In genomic region chr3:159034806-159035205, GRCm38 (mm10) we compare ENCODE assay signal across 25 mouse cellular contexts.
DNase-seq lines count a peak whose midpoint lies in the region; ATAC-seq lines count a peak whose summit lies in the region.
"Had no signal": no experiment of that assay in that cellular context is flagged by ENCODE, and none has a peak within 500 bp of the region (broad histone marks: within the 10 kb centered on the region; RNA-seq: fewer than 3 reads in every experiment).

No protein-coding gene starts in this region.

- no peaks in the 10 kb centered on the region for H3K9me3 ChIP-seq in limb, embryonic 10.5 days (replicated peaks)
- no peaks in the 10 kb centered on the region for H3K9me3 ChIP-seq in intestine, embryonic 16.5 days (ENCODE audit: control insufficient read depth, low read length)
- H3K9me3 ChIP-seq: embryonic facial prominence, embryonic 10.5 days; forebrain, embryonic 13.5 days; heart, embryonic 10.5 days; hindbrain, embryonic 13.5 days; intestine, embryonic 15.5 days; kidney, embryonic 15.5 days; neural tube, embryonic 13.5 days had no signal

- no peak for ATAC-seq in intestine, embryonic 16.5 days
- ATAC-seq: forebrain, embryonic 13.5 days; intestine, embryonic 15.5 days; liver, postnatal 0 days had no signal

- H3K9ac ChIP-seq in intestine, embryonic 16.5 days (ENCODE audit: low read depth, low read length), result no peak overlapping the region
- H3K9ac ChIP-seq: forebrain, embryonic 13.5 days; hindbrain, embryonic 13.5 days; intestine, embryonic 15.5 days; kidney, embryonic 15.5 days; liver, postnatal 0 days; neural tube, embryonic 13.5 days had no signal

- intact Hi-C loops in left cerebral cortex, postnatal 36 days (cut with DNase I), result loop anchor here (1.0 to 10.0 kb wide), 3 partner anchors 148 to 475 kb away; no protein-coding TSS in a partner anchor

- no peak overlapping the region for H3K4me2 ChIP-seq in intestine, embryonic 16.5 days (ENCODE audit: low read depth, low read length)
- H3K4me2 ChIP-seq: forebrain, embryonic 13.5 days; hindbrain, embryonic 13.5 days; intestine, embryonic 15.5 days; kidney, embryonic 15.5 days; midbrain, embryonic 11.5 days; neural tube, embryonic 13.5 days had no signal

- H3K4me1 ChIP-seq in limb, embryonic 10.5 days, result 0 out of 2 replicates have a peak, but pooled peaks cover 2% of the 10 kb centered on the region
- no peaks in the 10 kb centered on the region for H3K4me1 ChIP-seq in intestine, embryonic 16.5 days (ENCODE audit: control insufficient read depth, insufficient read depth, low read length)
- H3K4me1 ChIP-seq: embryonic facial prominence, embryonic 10.5 days; forebrain, embryonic 13.5 days; heart, embryonic 10.5 days; hindbrain, embryonic 13.5 days; intestine, embryonic 15.5 days; kidney, embryonic 15.5 days; neural tube, embryonic 13.5 days had no signal

- no peak overlapping the region for H3K27ac ChIP-seq in limb, embryonic 10.5 days
- no peak overlapping the region for H3K27ac ChIP-seq in intestine, embryonic 16.5 days (ENCODE audit: low read length)
- H3K27ac ChIP-seq: embryonic facial prominence, embryonic 10.5 days; forebrain, embryonic 13.5 days; heart, embryonic 10.5 days; hindbrain, embryonic 13.5 days; intestine, embryonic 15.5 days; kidney, embryonic 15.5 days; macrophage; neural tube, embryonic 13.5 days had no signal

- 69% methylated on average over 4 of the region's 4 CpGs for WGBS in limb, embryonic 10.5 days
- 60% methylated on average over 4 of the region's 4 CpGs for WGBS in intestine, embryonic 16.5 days

- no peaks in the 10 kb centered on the region for H3K36me3 ChIP-seq in limb, embryonic 10.5 days
- no peaks in the 10 kb centered on the region for H3K36me3 ChIP-seq in intestine, embryonic 16.5 days (ENCODE audit: control insufficient read depth, insufficient read depth, low read length)
- H3K36me3 ChIP-seq: embryonic facial prominence, embryonic 10.5 days; heart, embryonic 10.5 days; hindbrain, embryonic 13.5 days; intestine, embryonic 15.5 days; kidney, embryonic 15.5 days; neural tube, embryonic 13.5 days had no signal

- peak; percentile 81 for DNase-seq in right cerebral cortex, adult 18-20 months
- DNase-seq in right cerebral cortex, postnatal 4 days, result no peak
- DNase-seq in layer of hippocampus, postnatal 14 days (ENCODE audit: low spot score in 2 of 2), result peak; percentile 23 to 60
- peak; percentile 43 to 58 for DNase-seq in left cerebral cortex, postnatal 36 days (ENCODE audit: low spot score in 2 of 2)
- DNase-seq in limb, embryonic 10.5 days (ENCODE audit: low spot score), result no peak
- no peak for DNase-seq in c-Kit-positive CD71-positive TER-119-positive erythroid progenitor cells, embryonic 14.5 days (ENCODE audit: low spot score)
- no peak for DNase-seq in testis, postnatal 14 days (ENCODE audit: low spot score)
- DNase-seq: adrenal gland, adult 8-10 months; B cell, adult 2 months; cerebellum, adult 11-12 months; cerebellum, postnatal 36 days; gastrocnemius, postnatal 10 days; heart, postnatal 14 days; liver; liver, postnatal 0 days had no signal

- no peak overlapping the region for H3K4me3 ChIP-seq in limb, embryonic 10.5 days
- no peak overlapping the region for H3K4me3 ChIP-seq in intestine, embryonic 16.5 days (ENCODE audit: low read length)
- H3K4me3 ChIP-seq: embryonic facial prominence, embryonic 10.5 days; forebrain, embryonic 13.5 days; heart, embryonic 10.5 days; hindbrain, embryonic 13.5 days; intestine, embryonic 15.5 days; kidney, embryonic 15.5 days; neural tube, embryonic 13.5 days had no signal

- no peaks in the 10 kb centered on the region for H3K27me3 ChIP-seq in limb, embryonic 10.5 days (ENCODE audit: low read depth, poor library complexity, severe bottlenecking)
- no peaks in the 10 kb centered on the region for H3K27me3 ChIP-seq in intestine, embryonic 16.5 days (replicated peaks; ENCODE audit: control insufficient read depth, insufficient read depth, low read length)
- H3K27me3 ChIP-seq: forebrain, embryonic 13.5 days; hindbrain, embryonic 13.5 days; intestine, embryonic 15.5 days; kidney, embryonic 15.5 days; neural tube, embryonic 13.5 days had no signal

Comparison
In these comparisons a context has a peak if more than half of its experiments do, and no peak if none do; other contexts are left out.
1. DNase-seq: peak in right cerebral cortex, adult 18-20 months (single experiment), layer of hippocampus, postnatal 14 days (2 of 2) and left cerebral cortex, postnatal 36 days (2 of 2); none in right cerebral cortex, postnatal 4 days (single experiment), limb, embryonic 10.5 days (single experiment), c-Kit-positive CD71-positive TER-119-positive erythroid progenitor cells, embryonic 14.5 days (single experiment) and testis, postnatal 14 days (single experiment).